Mouse (Mus musculus) kidney, postnatal 25 days (tissue): ENCODE results near the gene Sdk1.
A peak's percentile ranks its signal among the peaks of the same experiment; 100 is the strongest.

Experiments
- DNase-seq, 2 experiments: peaks; one replicate each; pipeline ENCODE4 v3.0.0; 2021; ENCODE audit warnings: mixed read lengths in 2 of 2

Sdk1 gene

DNA sequence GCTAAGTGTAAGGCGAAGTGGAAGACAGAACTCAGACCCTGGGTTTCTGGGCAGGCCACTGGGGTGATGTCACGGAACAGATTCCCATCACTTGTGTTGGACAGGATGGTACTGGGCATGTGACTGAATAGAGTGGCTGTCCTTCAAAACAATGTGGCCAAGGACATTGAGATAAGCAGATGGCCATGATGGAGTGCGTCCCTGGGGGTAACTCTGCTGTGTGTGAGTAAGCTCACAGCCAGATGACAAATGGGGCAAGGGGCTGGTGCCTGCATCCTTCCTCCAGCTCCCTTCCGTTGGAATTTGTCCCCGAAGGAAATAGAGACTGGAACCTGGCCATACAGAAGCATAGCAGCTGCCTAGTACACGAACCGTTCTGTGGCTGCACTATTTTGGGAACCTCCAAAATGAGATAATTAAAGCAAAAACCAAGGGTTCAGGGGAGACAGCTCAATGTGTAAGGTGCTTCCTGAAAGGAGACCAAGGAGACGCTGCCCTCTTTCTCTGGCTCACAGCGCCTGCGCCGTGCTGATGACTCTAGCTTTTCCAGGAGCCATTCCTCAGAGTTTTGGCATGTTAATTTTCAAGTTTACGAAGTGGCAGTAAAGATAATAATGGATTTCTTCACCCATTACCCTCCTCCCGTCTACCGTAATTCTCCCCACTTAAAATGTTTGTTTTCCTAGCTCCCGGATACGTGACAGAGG lies 661.4 kb downstream of the Sdk1 start:
- DNase-seq = peak; percentile 54 to 72

DNA sequence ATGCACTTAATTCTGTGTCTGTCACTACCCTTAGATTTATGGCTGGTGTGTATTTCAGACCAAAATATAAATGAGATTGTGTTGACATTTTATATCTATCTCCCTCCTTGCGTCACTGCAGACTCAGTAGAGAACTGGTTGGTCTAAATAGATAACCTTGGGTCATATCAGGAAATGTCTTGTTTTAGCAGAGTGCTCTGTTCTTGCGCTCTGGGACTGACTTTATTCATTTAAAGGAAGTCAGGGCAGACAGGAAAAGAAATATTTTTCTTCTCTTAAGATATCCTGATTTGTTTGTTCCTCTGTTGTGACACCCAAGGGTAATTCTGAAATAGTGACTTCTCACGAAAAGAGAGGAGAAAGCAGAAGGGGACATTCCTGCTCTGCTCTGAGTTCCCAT lies 669.2 kb downstream of the Sdk1 start:
- DNase-seq = no peak

DNA sequence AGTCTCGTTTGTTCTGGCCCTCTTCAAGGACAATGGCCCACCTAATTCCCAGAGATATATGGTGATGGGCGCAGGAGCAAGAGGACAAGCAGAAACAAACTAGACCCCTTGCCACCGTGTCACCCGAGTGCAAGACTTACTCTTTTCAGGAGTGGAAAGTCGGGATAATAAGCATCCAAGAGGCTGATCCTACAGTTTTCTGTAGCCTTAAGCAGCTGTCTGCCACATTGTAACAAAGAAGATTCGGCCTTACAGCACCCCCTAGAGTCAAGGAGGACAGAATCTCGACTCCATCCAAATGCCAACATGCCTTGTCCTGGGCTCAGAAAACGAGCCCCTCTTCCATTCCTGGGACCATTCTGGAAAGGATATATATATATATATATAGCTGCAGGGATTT lies 669.6 kb downstream of the Sdk1 start:
- peak in 1 of 2 experiments; percentile 46 for DNase-seq

DNA sequence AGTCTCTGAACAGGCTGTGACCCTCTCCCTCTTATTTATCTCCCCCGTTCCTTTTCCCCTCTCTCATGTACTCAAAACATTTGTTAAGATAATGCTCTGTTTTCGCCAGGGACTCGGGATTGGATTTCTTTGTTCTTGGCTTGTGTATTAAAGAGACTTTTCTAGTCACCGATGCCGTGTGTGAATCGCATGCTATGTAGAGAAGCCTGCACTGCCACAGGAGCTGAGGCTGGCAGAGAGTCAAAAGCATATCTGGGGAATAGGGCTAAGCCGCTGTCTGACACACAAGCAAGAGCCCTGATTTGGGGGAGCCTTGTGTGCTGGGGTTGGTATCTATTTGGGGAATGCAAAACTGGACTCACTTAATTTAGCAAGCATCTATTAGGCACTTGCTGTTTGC lies 671.6 kb downstream of the Sdk1 start:
- no peak for DNase-seq

DNA sequence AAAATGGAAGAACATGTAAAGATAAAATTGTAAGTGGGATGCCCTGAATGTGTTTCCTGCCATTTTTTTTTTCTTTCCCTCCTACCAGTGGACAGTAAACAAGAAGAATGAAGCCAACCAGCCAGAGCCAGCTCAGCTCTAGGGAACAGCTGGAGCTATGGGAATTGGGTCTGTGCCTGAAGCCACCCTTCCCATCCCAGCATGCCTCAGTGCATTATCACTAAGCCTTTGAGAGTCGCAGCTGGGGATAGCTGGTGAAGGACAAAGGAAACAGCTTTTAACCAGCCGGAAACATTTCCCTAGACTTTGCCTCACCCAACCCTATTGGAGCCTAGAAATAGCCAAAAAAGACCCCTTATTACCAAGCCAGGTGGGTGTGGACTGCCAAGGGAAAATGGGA lies 675.7 kb downstream of the Sdk1 start:
- DNase-seq = peak in 1 of 2 experiments; percentile 42

DNA sequence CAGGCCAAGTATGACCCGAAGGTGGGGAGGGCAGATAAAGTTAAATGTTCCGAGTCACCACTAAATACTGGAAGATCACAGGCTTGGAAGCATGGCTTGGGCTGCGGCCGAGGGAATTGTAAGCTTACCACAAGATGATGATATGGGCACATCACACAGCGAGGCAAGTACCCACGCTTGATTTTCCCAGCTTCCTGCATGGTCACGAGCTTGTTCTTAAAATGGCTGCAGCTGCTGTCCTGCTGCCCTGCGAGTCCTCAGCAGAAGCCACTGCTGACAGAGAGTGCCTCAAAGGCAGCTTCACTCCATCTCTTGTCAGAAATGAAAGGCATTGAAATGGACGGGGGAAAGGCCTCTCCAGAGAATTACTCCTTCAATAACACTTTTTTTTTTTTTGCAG lies 697.7 kb downstream of the Sdk1 start:
- no peak for DNase-seq

DNA sequence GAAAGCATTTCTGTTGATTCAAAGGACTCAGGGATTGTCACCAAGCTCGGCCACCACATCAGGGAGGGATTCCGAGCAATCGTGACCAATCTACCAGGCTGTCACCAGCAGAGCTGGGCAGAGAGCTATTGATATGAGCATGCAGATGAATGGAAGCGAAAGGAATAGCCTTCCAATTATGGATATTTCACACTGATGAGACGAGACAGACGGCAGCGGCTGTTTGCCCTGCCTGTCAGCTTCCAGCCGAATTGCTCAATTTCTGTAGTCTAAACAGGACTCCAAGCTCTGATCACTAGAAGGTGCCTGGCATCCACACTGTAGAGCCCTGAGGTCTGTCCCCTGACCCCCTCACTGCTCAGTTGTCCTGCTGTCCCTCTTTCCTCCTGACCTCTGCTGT lies 699.3 kb downstream of the Sdk1 start:
- DNase-seq = no peak

DNA sequence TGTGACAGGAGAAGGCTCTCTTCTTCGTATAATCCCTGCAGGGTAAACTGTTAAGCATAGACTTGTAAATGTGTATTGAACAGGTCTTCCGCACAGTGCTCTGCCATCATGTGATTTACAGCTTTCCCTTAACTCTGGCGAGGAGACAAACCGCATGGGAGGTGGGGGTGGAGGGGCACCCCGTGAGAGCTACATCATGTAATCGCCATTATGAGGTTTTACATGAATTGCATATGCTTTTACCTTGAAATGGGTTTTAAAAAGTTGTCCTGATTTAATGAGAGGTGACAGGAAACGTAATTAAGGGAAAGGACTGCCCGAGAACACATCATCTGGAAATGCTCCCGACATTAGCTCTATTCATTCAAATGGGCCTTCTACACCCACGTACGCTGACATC lies 709.5 kb downstream of the Sdk1 start:
- no peak for DNase-seq

DNA sequence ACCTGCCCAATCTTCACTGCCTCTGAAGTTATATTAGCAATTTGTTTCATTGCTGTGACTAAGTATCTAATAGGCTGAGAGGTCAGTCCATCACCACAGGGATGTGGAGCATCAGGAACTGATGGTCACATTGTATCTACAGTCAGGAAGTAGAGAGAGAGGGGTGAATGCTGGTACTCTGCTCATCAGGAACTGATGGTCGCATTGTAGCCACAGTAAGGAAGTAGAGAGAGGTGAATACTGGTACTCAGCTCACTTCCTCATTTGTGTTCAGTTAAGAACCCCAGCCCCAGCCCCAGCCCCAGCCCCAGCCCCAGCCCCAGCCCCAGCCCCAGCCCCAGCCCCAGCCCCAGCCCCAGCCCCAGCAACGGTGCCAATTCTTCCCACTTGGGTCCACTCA lies 711.0 kb downstream of the Sdk1 start:
- DNase-seq = no peak

DNA sequence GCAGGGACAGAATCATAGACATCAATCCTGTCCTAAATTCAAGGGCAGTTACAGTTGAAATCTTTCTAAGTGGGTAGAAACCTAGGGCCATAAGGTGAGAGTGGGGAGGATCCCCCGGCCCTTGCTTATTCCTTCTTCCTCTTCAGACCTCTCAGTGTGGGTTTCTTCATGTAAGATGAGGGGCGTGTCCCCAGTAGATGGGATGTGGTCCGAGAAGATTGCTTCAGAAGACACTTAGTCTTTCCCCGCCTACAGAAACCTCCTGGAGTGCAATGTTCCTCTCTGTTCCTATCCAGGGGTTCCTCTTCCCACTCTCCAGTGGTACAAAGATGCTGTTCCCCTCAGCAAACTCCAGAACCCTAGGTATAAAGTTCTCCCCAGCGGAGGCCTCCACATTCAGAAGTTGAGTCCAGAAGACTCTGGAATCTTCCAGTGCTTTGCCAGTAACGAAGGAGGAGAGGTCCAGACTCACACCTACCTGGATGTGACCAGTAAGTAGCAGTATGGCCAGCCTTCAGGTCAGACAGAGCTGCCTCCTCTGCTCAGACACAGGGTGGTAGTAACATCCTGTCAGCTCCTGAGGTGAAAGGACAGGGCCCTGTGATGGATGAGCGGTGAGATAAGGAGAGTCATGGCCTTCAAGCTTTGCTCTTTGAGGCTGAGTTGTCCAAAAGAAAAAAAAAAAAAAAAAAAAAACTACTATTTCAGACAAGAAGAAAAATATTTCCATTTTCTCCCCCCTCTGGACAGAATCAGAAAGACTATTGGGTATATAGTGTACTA lies 711.6 kb downstream of the Sdk1 start:
- DNase-seq = no peak

DNA sequence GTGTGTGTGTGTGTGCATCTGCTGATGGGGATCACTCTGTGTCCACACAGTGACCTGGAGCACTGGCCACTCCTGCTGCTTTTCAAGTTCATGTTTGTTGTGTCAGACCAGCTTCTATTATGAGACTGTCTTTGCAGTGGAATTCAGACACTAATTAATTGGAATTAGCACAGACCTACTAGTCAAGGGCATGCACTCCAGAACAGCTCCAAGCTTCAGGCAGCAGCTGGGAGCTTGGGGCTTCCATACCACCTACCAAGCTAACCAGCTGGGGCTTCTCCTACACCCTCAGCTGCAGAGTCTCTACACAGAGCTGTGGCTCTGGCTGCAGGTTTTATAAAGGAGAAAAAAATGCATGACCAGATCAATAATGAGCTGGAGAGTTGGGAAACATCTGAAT lies 729.8 kb downstream of the Sdk1 start:
- no peak for DNase-seq

DNA sequence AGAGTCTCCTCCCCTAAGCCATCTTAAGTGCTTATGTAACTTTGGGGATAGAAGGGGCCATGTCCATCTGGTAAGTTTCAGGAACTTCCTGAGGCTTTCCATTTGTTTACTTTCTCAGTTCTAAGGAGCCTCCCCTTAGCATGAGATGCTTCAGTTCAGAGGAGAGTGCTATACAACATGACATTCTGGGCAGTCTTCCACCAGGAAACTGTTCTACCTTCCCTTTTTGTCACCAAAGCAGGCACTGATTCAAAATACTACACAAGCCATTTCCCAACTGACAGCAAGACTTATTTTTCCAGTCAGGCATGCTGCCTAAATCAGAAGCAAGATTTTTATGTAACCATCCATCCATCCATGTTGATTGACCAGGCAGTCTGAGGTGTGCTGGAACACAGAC lies 738.2 kb downstream of the Sdk1 start:
- DNase-seq = no peak

DNA sequence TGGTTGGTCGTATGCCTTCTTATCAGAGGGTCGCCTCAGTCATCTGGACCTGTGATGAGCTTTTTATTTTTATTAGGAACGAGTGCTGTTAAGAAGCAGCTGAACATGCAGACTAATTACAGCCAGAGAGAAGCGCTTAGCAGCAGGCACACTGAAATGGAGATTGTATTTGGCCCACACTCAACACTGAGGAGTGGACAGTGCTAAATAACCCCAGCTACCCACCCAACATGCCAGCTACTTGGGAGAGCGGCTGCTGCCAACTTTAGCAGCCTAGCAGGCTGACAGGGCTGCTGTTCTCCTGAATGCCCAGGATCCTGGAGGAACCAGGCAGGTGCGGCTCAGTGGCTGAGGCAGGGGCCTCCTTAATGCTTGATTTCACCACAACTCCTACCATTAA lies 739.5 kb downstream of the Sdk1 start:
- DNase-seq = no peak

DNA sequence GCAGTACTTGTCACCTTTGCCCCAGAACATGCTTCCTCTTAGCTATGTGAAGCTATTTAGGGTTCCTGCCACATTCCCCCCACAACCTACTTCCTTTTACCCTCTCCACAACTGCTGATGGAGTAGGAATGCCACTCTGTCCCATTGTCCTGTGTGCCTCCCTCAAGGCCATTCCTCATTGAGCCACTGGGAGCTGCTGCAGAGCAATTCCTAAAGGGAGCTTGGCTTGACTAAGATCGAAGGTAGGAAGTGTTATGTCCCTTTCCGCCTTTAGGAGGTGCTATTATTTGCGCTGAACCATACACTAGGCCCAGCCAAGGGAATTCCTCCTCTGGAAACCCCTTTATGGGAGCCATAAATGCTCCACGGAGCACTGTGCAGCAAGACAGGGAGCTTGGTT lies 743.0 kb downstream of the Sdk1 start:
- no peak for DNase-seq

DNA sequence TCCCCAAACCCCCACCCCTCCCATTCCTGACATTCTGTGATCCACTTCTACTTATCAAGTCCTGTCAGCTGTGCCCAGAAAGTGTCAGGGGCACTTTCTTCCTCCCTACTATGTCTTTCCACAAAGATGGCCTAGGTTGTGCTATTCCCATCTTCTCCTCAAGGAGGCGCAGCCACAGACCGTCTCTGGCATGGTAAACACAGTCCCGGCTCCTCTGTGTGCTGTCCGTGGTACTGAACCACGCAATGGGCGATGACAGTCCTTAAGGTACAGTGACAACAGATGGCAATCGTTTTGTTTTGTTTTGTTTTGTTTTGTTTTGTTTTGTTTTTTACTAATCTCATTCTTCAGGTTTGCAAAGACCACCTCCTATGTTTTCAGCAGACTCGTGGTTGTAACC lies 743.7 kb downstream of the Sdk1 start:
- DNase-seq = peak; percentile 81 to 87

DNA sequence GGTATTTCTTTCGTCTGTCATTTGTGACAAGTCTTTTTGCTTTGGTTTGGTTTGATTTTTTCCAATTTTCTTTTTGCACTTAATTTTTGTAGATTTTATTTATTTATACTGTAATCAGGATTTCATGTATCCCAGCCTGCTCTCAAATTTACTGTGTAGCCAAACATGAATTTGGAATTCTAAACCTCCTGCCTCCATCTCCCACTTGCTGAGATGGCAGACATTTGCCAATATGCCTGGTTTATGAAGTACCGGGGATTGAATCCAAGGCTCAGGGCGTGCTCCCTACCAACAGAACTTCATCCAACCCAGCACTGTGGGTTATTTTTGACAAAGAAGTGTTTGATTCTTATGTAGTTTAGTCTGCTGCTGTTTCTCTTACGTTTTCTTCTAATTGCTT lies 744.3 kb downstream of the Sdk1 start:
- DNase-seq = no peak

DNA sequence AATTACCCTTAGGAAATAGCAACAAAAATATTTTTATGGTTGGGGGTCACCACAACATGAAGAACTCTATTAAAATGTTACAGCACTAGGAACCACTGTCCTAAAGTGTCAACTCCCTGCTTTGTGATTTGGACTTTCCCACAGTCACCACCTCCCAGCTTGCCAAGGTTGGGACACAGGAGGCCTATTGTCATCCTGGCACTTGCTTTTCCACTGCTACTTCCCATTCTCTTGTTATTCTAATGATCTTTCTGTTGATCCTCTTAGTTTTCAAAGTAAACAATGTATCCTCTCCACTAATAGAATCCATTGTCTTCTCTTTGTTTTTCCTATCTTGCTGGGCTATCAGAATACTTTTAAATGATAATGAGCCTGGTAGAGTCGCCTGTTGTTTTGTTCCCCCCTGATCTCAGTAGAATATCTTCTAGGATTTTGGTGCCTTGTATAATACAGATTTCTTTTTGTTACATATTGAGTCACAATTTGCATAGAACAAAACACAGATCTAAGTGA lies 746.1 kb downstream of the Sdk1 start:
- no peak for DNase-seq

DNA sequence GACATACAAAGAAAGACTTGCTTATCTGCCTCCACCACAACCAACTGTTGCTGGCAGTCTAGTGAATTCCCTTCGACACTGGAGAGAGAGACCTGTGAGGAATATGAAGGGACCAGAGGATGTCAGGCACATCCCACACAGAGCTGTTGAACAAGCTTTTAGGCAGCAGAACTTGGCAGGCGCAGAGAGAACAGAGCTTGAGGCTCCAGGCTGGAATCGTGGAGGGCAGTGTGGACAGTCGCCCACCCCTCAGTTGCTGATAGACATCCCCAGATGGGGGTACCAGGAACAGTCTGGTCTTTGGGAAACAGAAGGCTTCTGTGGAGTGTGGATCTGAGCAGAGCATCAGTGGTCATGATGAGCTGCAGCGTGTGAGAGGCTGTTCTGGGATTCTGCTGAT lies 747.4 kb downstream of the Sdk1 start:
- no peak for DNase-seq

DNA sequence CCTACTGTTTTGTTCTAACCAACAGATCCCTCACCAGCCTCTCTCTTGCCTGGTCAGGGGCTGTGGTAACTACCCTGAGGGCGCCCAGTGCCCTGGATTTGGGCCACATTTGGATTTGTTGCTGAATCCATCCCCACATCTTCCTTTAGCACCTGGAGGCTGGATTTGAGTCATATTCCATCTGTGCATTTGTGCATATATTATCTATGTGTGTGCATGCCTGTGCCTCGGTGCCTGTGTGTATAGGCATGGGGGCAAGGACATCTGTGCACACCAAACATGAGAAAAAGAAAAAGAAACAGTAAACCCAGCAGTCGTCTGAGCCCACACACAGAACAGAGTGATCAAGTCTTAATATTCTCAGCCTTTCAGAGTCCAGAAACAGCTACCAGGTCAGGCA lies 752.9 kb downstream of the Sdk1 start:
- no peak for DNase-seq

DNA sequence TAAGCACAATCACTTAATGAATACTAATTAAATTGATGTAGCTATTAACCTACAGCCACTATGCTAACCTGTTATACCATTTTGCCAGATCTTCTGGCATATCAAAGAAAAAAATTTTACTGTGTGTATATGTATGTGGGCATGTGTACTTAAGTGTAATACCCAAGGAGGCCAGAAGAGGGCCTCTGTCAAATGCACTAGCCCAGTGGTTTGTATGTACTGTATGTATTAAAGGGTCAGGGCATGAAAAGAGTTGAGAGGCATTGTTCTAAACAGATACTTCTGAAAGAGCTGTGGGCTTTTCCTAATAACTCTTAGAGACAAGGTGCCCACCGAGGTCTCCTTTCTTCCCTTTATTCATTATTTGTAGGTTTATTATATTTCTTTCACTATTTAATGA lies 759.0 kb downstream of the Sdk1 start:
- no peak for DNase-seq

DNA sequence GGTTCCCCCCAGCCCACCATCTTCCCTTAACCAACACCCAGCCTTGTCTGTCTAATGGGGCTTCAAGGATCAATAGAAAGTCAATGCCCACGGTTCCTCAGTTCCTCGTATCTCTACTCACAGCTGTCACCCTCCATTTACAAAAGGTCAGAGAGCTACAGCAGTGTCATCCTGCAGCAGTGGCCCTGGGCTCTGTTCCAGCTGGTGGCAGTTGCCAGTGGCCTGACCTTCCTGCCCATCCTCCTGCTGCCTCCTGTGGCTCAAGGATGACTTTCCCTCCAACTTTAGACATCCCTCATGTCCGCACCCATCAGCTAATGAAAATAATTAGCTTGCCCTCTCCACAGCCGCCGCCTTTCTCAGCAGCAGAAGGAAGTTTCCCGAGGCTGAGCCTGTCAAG lies 759.8 kb downstream of the Sdk1 start:
- no peak for DNase-seq

DNA sequence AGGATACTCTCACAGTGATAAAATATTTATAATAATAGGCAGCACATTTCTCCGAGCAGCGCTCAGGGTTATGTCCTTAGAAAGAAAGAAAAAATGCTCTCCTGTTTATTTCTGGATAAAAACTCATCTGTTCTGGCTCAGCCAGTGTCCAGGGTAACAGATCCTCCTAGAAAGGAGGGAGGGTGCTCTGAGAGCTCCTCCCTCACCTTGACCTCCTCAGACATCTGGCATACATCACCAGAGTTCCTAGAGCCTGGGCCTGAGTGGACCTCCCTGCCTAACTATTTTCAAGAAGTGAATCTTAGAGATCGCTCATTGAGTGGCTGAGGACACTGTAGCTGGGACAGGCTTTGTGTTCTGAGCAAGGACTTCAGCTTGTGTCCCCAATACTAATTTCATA lies 760.7 kb downstream of the Sdk1 start:
- no peak for DNase-seq

DNA sequence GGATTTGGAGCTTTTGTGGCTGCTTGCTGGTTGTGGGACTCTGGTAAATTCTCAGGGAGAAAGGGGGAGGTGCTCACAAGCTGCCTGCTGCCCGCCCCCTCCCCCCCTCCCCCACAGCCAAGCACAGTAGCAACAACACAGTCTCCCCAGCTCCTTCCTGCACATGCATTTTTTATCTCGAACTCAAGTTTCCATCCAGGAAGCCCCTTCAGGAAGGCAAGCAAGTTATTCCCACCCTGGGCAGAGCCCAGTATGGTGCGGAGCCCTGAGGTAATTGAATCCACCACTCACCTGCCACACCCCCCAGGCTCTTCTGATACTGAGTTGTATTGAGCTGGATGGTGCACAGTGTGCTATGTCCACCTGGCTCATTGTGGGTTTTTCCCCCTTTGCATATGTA lies 768.9 kb downstream of the Sdk1 start:
- no peak for DNase-seq

DNA sequence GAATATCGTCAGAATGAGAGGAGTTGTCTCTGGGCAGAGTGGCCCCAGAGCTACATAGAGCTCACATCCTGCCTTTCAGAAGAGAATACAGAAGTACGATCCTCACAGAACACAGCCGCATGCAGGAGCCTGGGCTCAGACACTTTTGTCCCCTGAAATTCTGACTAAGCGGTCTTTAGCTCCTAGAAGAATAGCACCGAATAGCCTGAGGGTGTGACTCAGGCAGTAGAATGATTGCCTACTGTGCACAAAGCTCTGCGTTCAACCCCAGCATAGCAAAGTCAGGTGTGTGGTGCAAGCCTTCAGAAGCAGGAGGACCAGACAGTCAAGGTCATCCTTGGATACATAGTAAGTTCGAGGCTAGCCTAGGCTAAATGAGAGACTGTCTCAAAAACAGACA lies 775.7 kb downstream of the Sdk1 start:
- no peak for DNase-seq
